Comparison of ENCODE assay signal across 8 mouse cellular contexts in the genomic region with DNA sequence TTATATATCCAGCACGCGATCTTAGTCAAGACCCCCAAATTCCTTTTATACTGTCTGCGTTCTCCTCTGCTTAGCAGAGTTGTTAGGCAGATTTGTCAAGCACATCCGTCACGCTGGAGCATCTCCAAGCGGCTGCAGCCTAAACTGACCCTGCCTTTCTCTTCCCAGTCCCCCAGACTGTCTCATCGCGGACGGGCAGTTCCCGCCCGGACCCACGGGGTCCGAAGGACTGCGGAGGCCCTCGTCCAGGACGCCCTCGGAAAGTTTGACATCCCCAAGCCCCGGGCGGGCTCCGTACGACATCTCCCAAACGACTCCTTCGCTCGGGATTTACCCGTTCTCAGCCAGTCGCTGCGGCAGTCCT. TPM values are rescaled to one million over a fixed set of nuclear protein-coding genes. Genes with fewer than 3 reads are reported as not detected.
DNase-seq lines count a peak whose midpoint lies in the region; ATAC-seq and TF ChIP-seq lines count a peak whose summit lies in the region.

No protein-coding gene starts in this region.

- peaks cover 17% of the 10 kb centered on the region for H3K79me2 ChIP-seq in MEL (ENCODE audit: control insufficient read depth, insufficient read depth, low read length, poor library complexity)

- H3K27me3 ChIP-seq in heart, embryonic 13.5 days (replicated peaks): no peaks in the 10 kb centered on the region
- no peaks in the 10 kb centered on the region for H3K27me3 ChIP-seq in MEL (ENCODE audit: control insufficient read depth in 1 of 2, insufficient read depth in 2 of 2, low read length in 2 of 2)
- H3K27me3 ChIP-seq in heart, postnatal 0 days (ENCODE audit: control insufficient read depth, insufficient read depth, low read length): no peaks in the 10 kb centered on the region
- no peaks in the 10 kb centered on the region for H3K27me3 ChIP-seq in megakaryocyte, embryonic 14.5 days (replicated peaks)

- no peaks in the 10 kb centered on the region for H3K9me3 ChIP-seq in heart, embryonic 13.5 days
- H3K9me3 ChIP-seq in MEL (replicated peaks; ENCODE audit: insufficient read depth, low read length): no peaks in the 10 kb centered on the region
- H3K9me3 ChIP-seq in heart, postnatal 0 days (replicated peaks; ENCODE audit: control insufficient read depth, low read length): no peaks in the 10 kb centered on the region
- H3K9me3 ChIP-seq in megakaryocyte, embryonic 14.5 days: no peaks in the 10 kb centered on the region

- peak overlapping the region; percentile 84 for H3K27ac ChIP-seq in heart, embryonic 13.5 days (replicated peaks)
- peak overlapping the region; percentile 74 for H3K27ac ChIP-seq in MEL (ENCODE audit: control insufficient read depth, low read depth, low read length)
- peak overlapping the region; percentile 47 for H3K27ac ChIP-seq in heart, postnatal 0 days (ENCODE audit: low read depth)

- WGBS in heart, embryonic 13.5 days: under 1% methylated on average over 27 of the region's 27 CpGs
- WGBS in heart, postnatal 0 days: under 1% methylated on average over 27 of the region's 27 CpGs

- TF ChIP-seq POLR2A in MEL (IDR thresholded peaks at IDR 0.05; ENCODE audit: control insufficient read depth in 1 of 2, insufficient read depth in 1 of 2, low read depth in 1 of 2, low read length in 2 of 2, poor library complexity in 1 of 2): no peak; a peak in 1 of 4 replicates

- no peak for TF ChIP-seq CTCF in MEL (IDR thresholded peaks at IDR 0.05 in 2 of 3, conservative IDR thresholded peaks at IDR 0.05 in 1 of 3; ENCODE audit: control insufficient read depth in 1 of 3, insufficient read depth in 1 of 3, low read depth in 2 of 3, low read length in 3 of 3, poor library complexity in 1 of 3, severe bottlenecking in 1 of 3)
- no peak for TF ChIP-seq CTCF in heart, postnatal 0 days (IDR thresholded peaks at IDR 0.05; ENCODE audit: low read depth)

- no peak for DNase-seq in heart, postnatal 4 days
- DNase-seq in MEL (ENCODE audit: low read depth, low spot score): no peak
- peak; percentile 13 for DNase-seq in heart, postnatal 0 days (ENCODE audit: low spot score)
- no peak for DNase-seq in adrenal gland, postnatal 25 days
- no peak for DNase-seq in cerebellum, adult 8-10 months

- H3K36me3 ChIP-seq in heart, embryonic 13.5 days: peaks cover 6% of the 10 kb centered on the region
- peaks cover 2 to 14% of the 10 kb centered on the region in 2 experiments; a peak in 3 of 4 replicates for H3K36me3 ChIP-seq in MEL (ENCODE audit: control insufficient read depth in 1 of 2, insufficient read depth in 2 of 2, low read length in 2 of 2)
- no peaks in the 10 kb centered on the region for H3K36me3 ChIP-seq in heart, postnatal 0 days (replicated peaks; ENCODE audit: control insufficient read depth, insufficient read depth, low read length)
- H3K36me3 ChIP-seq in megakaryocyte, embryonic 14.5 days (replicated peaks; ENCODE audit: low read length): peaks cover 5% of the 10 kb centered on the region

- peak overlapping the region; percentile 89 for H3K9ac ChIP-seq in heart, embryonic 13.5 days
- H3K9ac ChIP-seq in MEL (ENCODE audit: control insufficient read depth, low read depth, low read length, poor library complexity, severe bottlenecking): peak overlapping the region; percentile 90
- H3K9ac ChIP-seq in heart, postnatal 0 days (replicated peaks; ENCODE audit: low read depth, low read length): peak overlapping the region; percentile 62

- TF ChIP-seq EP300 in MEL (IDR thresholded peaks at IDR 0.05; ENCODE audit: low read depth in 1 of 2, low read length in 2 of 2): no peak
- TF ChIP-seq EP300 in heart, postnatal 0 days (IDR thresholded peaks at IDR 0.05; ENCODE audit: low read depth): no peak

- no peak for ATAC-seq in heart, embryonic 13.5 days (ENCODE audit: extremely low read depth, insufficient number of reproducible peaks, low FRiP score, low TSS enrichment)
- ATAC-seq in heart, postnatal 0 days (ENCODE audit: insufficient read depth, low read depth): peak; percentile 37
- no peak for ATAC-seq in frontal cortex, adult (ENCODE audit: low TSS enrichment)

- H3K4me2 ChIP-seq in heart, embryonic 13.5 days: peak overlapping the region; percentile 82
- peak overlapping the region; percentile 80 for H3K4me2 ChIP-seq in heart, postnatal 0 days (ENCODE audit: low read depth, low read length)

- peak overlapping the region; percentile 92 for H3K4me3 ChIP-seq in heart, embryonic 13.5 days
- H3K4me3 ChIP-seq in MEL (ENCODE audit: control insufficient read depth in 1 of 2, insufficient read depth in 1 of 2, low read depth in 2 of 2, low read length in 2 of 2): peak overlapping the region; percentile 65 to 88
- H3K4me3 ChIP-seq in heart, postnatal 0 days (ENCODE audit: low read depth, low read length): peak overlapping the region; percentile 77
- peak overlapping the region; percentile 93 for H3K4me3 ChIP-seq in megakaryocyte, embryonic 14.5 days (replicated peaks)

- no peak for TF ChIP-seq RAD21 in MEL (IDR thresholded peaks at IDR 0.05; ENCODE audit: low read depth, low read length)

- peaks cover 15% of the 10 kb centered on the region for H3K4me1 ChIP-seq in heart, embryonic 13.5 days
- H3K4me1 ChIP-seq in MEL (ENCODE audit: control insufficient read depth in 1 of 2, insufficient read depth in 2 of 2, low read length in 2 of 2): peaks cover 0 to 6% of the 10 kb centered on the region in 2 experiments; a peak in 2 of 4 replicates
- H3K4me1 ChIP-seq in heart, postnatal 0 days (ENCODE audit: control insufficient read depth, insufficient read depth): peaks cover 10% of the 10 kb centered on the region; the same call in 1 of the 2 replicates
- peaks cover 14% of the 10 kb centered on the region for H3K4me1 ChIP-seq in megakaryocyte, embryonic 14.5 days

TF ChIP-seq in MEL, 35 proteins besides CTCF, POLR2A, EP300 and RAD21:
- TF ChIP-seq MXI1 (IDR thresholded peaks at IDR 0.05; ENCODE audit: low read depth, low read length): peak; percentile 35; the same call in 1 of the 2 replicates
- no peak for TF ChIP-seq ZC3H11A (IDR thresholded peaks at IDR 0.05; ENCODE audit: low read depth, low read length)
- TF ChIP-seq MYC (IDR thresholded peaks at IDR 0.05; ENCODE audit: low read depth, low read length): 0 out of 2 replicates have a peak, but pooled peaks have one; percentile 18
- TF ChIP-seq USF1 (IDR thresholded peaks at IDR 0.05; ENCODE audit: low read depth, low read length): no peak

RNA-seq across cellular contexts. Expression of gene Ncapg, which starts 0.5 kb away (rescaled TPM):
- 28.3 and 29.7 TPM in 2 replicates for polyA plus RNA-seq in heart, embryonic 13.5 days (2015; fragmentation: Nextera tagmentation; extraction: Ambion mirVana)
- 10 to 100 TPM; 17.7 to 19.8 TPM for total RNA-seq in heart, postnatal 4 days (2021)
- total RNA-seq in MEL (2012; rRNA removed): 58.2 and 74.4 TPM in 2 replicates
- 10 to 100 TPM; 39.2 to 52.6 TPM for polyA plus RNA-seq in MEL (2012; ENCODE audit: insufficient read depth in 1 of 2, insufficient read length in 2 of 2, low read depth in 1 of 2, low replicate concordance in 2 of 2, missing spikeins in 1 of 2)
- total RNA-seq in heart, postnatal 0 days (2014; rRNA removed; ENCODE audit: low replicate concordance): 16.1 and 28.7 TPM in 2 replicates
- polyA plus RNA-seq in heart, postnatal 0 days (2015; fragmentation: Nextera tagmentation; extraction: Ambion mirVana): 8.7 and 9.1 TPM in 2 replicates
- polyA plus RNA-seq in megakaryocyte, embryonic 14.5 days (2012; ENCODE audit: insufficient read depth, low replicate concordance): 0.83 TPM in 1 of 2 replicates, not detected in the other
- 3.4 and 4.7 TPM in 2 replicates for total RNA-seq in adrenal gland, postnatal 25 days (2021)

RNA-seq across cellular contexts. Expression of gene Fam184b, which starts 29.8 kb away (rescaled TPM):
- 0.23 and 0.33 TPM in 2 replicates for polyA plus RNA-seq in heart, embryonic 13.5 days (2015; fragmentation: Nextera tagmentation; extraction: Ambion mirVana)
- under 1 TPM in 1 of 2 experiments, not detected in 1; 0.12 TPM for total RNA-seq in heart, postnatal 4 days (2021)
- total RNA-seq in MEL (2012; rRNA removed): under 0.01 TPM in 1 of 2 replicates, not detected in the other
- polyA plus RNA-seq in MEL (2012; ENCODE audit: insufficient read depth in 1 of 2, insufficient read length in 2 of 2, low read depth in 1 of 2, low replicate concordance in 2 of 2, missing spikeins in 1 of 2): under 1 TPM in 1 of 2 experiments, not detected in 1; 0.06 TPM
- 0.54 TPM in 1 of 2 replicates, not detected in the other for total RNA-seq in heart, postnatal 0 days (2014; rRNA removed; ENCODE audit: low replicate concordance)
- polyA plus RNA-seq in heart, postnatal 0 days (2015; fragmentation: Nextera tagmentation; extraction: Ambion mirVana): 0.03 TPM in 1 of 2 replicates, not detected in the other
- polyA plus RNA-seq in megakaryocyte, embryonic 14.5 days (2012; ENCODE audit: insufficient read depth, low replicate concordance): 0.12 TPM in 1 of 2 replicates, not detected in the other
- total RNA-seq in adrenal gland, postnatal 25 days (2021): 0.29 and 0.30 TPM in 2 replicates
